Mouse (Mus musculus): ENCODE results near the gene Gm20388. TPM values are rescaled to one million over a fixed set of nuclear protein-coding genes. Genes with fewer than 3 reads are reported as not detected.

Gm20388 gene
- polyA plus RNA-seq, 1 experiment from 2014 or later, result 2.5 TPM

- Histone ChIP-seq H3K4me3 (0 out of 2 replicates have a peak overlapping the region, but pooled peaks have one; percentile 11), H3K36me3 (no peaks in the 10 kb centered on the region), H3K27ac (no peak overlapping the region), H3K9me3 (replicated peaks) (no peaks in the 10 kb centered on the region), H3K4me1 (peaks cover 58% of the 10 kb centered on the region), H3K27me3 (ENCODE audit: low read depth, poor library complexity, severe bottlenecking) (peaks cover 91% of the 10 kb centered on the region)
- DNase-seq (ENCODE audit: low spot score), result no peak
- 21% methylated on average over 19 of the region's 19 CpGs for WGBS
Measured at GRCm38 (mm10) chr8:122742471-122742870, 2831.8 kb downstream of the Gm20388 start.

DNA sequence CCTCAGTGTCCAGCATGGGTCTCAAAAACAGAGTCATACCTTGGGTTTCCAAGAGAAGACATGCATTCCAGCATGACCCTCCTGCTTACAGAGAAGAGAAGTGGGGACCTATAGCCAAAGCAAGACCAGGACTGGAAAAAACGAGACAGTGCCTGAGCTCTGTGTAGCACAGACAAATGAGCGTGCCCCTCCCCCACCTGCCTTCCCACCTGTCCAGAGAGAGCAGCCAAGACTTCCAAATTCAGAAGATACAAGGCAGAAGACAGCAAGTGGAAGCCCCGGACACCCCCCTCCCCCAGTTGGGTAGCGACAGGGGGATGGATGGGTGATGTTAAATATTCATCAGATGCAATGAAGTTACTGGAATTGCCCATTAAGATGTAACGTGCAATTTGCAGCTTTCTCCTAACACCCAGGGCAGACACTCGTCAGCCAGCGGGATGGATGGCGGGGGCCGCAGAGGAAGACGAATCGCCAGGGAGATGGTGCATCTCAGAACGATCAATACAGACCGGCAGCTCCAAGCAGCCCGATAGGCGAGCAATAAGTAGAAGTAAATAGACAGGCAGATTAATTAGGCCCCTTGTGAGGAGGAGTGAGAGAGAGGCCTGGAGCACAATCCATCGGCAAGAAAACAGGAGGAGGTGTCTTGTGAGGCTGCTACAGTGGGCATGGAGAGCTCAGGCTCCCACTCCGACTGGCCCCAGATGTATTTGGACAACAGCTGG lies 2834.5 kb downstream of the Gm20388 start:
- Histone ChIP-seq H3K27me3 (ENCODE audit: low read depth, poor library complexity, severe bottlenecking) (peaks cover 98% of the 10 kb centered on the region), H3K27ac (peak overlapping the region; percentile 72), H3K4me3 (peak overlapping the region; percentile 35), H3K9me3 (replicated peaks) (no peaks in the 10 kb centered on the region), H3K36me3 (no peaks in the 10 kb centered on the region), H3K4me1 (peaks cover 49% of the 10 kb centered on the region)
- WGBS, result 24% methylated on average over 17 of the region's 17 CpGs
- DNase-seq (ENCODE audit: low spot score), result no peak

GRCm38 (mm10) chr8:122745750-122746275 lies 2835.2 kb downstream of the Gm20388 start:
- 3% methylated on average over 16 of the region's 16 CpGs for WGBS
- Histone ChIP-seq H3K27ac (peak overlapping the region; percentile 72), H3K4me1 (peaks cover 49% of the 10 kb centered on the region), H3K36me3 (no peaks in the 10 kb centered on the region), H3K27me3 (ENCODE audit: low read depth, poor library complexity, severe bottlenecking) (peaks cover 95% of the 10 kb centered on the region), H3K4me3 (peak overlapping the region; percentile 35), H3K9me3 (replicated peaks) (no peaks in the 10 kb centered on the region)
- DNase-seq (ENCODE audit: low spot score), result peak; percentile 56

DNA sequence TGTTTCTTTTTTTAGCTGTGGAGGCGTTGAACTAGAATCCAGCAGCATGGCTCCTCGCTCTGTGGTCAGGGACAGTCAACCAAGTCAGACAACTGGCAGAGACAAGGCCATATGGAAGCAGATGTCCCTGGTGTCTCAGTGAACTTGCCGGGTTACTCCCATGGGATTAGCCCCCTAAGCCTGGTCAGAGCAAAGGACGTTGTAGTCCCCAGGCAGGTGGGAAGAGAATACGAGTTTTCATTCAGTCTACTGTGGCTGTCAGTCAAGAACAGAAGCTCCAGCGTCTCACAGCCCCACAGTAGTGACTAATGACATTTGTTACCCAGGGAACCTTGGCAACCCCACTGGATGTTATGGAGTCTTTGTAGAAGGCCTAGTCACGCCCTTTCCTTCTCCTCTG lies 2835.8 kb downstream of the Gm20388 start:
- H3K27ac ChIP-seq, result peak overlapping the region; percentile 72
- no peaks in the 10 kb centered on the region for H3K9me3 ChIP-seq (replicated peaks)
- no peaks in the 10 kb centered on the region for H3K36me3 ChIP-seq
- peaks cover 49% of the 10 kb centered on the region for H3K4me1 ChIP-seq
- DNase-seq (ENCODE audit: low spot score), result no peak
- peak overlapping the region; percentile 35; the same call in 1 of the 2 replicates for H3K4me3 ChIP-seq
- H3K27me3 ChIP-seq (ENCODE audit: low read depth, poor library complexity, severe bottlenecking), result peaks cover 95% of the 10 kb centered on the region
- 57% methylated on average over 7 of the region's 7 CpGs for WGBS

DNA sequence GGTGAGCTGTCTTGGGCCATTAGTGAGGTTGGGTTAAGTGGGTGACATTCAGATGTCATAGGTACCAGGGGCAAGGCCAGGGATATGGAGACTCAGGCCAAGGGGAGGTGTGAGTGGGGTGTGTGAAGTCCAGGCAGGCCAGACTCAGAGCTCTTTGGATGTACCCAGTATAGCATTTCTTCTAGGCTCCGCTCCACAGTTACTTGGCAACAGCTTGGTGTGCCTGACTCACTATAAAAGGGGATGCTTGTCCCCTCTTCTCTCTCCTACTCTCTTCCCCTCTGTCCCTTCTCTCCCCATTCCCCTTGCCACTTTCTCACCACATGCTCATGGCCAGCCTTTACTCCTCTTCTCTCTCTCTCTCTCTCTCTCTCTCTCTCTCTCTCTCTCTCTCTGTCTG lies 2837.2 kb downstream of the Gm20388 start:
- Histone ChIP-seq H3K36me3 (no peaks in the 10 kb centered on the region), H3K27ac (no peak overlapping the region), H3K4me1 (peaks cover 37% of the 10 kb centered on the region), H3K9me3 (replicated peaks) (no peaks in the 10 kb centered on the region), H3K4me3 (no peak overlapping the region), H3K27me3 (ENCODE audit: low read depth, poor library complexity, severe bottlenecking) (peaks cover 89% of the 10 kb centered on the region)
- WGBS, result 100% methylated on average over 1 of the region's 1 CpGs
- DNase-seq (ENCODE audit: low spot score), result no peak

DNA sequence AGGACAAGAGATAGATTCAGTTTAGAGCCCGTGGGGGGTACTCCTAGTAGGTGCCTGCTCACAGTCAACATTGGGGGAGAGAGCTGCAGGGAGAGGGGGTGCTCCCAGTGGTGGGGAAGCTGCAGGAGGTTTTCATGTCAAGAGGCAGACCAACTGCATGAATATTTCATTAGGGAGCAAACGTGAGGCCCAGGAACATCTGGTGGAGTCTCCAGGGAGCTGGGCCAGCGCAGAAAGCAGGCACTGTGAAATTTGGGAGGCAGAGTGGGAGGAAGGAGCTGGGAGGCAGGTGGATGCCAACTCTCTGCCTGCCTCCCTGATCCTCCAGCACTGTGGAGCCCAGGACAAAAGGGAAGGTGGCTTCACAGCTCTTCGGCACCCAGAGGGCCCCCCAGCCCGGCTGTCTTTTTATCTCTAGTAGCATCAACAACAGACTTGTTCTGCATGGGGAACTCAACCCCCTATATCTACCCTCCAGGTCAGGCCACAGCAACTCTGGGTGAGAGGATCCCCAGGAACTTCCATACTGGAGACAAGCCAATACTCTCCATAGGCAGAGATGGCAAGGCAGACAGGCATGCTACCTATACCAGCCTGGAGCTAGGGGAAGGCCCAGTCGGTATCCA lies 2838.8 kb downstream of the Gm20388 start:
- Histone ChIP-seq H3K4me3 (no peak overlapping the region), H3K4me1 (peaks cover 35% of the 10 kb centered on the region), H3K27me3 (ENCODE audit: low read depth, poor library complexity, severe bottlenecking) (peaks cover 81% of the 10 kb centered on the region), H3K27ac (no peak overlapping the region), H3K9me3 (replicated peaks) (no peaks in the 10 kb centered on the region), H3K36me3 (no peaks in the 10 kb centered on the region)
- DNase-seq (ENCODE audit: low spot score), result no peak
- 58% methylated on average over 6 of the region's 6 CpGs for WGBS

DNA sequence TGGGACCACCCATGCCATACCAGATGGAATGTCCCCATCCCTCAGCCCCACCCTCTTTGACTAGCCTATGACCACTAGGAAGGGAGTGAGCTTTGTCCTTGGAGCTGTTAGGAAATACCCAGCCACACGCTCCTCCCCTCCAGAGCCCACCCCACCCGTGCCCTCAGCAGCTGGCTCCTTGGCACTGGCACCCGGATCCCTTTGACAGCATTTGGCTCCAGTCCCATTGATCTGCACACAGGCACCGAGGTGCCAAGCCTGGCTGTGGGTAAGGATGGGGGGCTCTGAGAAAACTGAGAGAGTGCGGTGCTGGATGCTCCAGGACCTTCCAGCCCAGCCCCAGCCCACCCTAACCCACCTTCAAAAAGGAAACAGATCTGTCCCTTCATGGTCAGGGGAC lies 2840.7 kb downstream of the Gm20388 start:
- H3K4me3 ChIP-seq, result no peak overlapping the region
- H3K36me3 ChIP-seq, result no peaks in the 10 kb centered on the region
- H3K27me3 ChIP-seq (ENCODE audit: low read depth, poor library complexity, severe bottlenecking), result peaks cover 67% of the 10 kb centered on the region
- no peaks in the 10 kb centered on the region for H3K9me3 ChIP-seq (replicated peaks)
- WGBS, result 79% methylated on average over 5 of the region's 5 CpGs
- peaks cover 16% of the 10 kb centered on the region for H3K4me1 ChIP-seq
- no peak for DNase-seq (ENCODE audit: low spot score)
- H3K27ac ChIP-seq, result no peak overlapping the region

DNA sequence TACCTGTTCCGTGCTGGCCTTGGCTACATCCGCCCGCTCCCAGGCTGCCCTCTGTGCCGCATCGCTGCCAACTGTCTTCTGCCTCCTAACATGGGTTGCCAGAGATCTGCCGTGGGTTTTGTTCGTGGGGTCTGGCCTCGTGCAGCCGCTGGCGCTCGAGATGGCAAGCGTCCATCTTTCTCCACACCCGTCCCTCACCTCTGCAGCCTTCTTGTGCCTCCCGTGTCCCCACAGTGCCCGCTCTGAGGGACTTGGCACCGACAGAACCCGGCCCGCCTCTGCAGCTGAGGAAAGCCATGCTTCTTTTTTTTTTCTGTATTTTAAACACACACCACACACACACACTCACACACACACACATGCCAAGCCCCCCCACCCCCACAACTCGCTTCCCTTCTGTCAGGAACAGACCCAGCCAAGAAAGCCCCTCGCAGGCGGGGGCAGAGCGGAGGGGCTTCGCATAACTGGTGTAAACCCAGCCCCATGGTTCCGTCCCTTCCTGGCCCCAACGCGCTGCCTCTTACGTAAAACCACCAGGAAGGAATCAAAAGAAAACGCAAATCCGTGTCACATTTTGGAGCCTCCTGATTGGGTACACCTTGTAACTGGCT lies 2841.6 kb downstream of the Gm20388 start:
- WGBS, result 87% methylated on average over 29 of the region's 29 CpGs

GRCm38 (mm10) chr8:122758597-122758996 lies 2848.0 kb downstream of the Gm20388 start:
- Histone ChIP-seq H3K27ac (no peak overlapping the region), H3K27me3 (ENCODE audit: low read depth, poor library complexity, severe bottlenecking) (peaks cover 27% of the 10 kb centered on the region), H3K4me3 (no peak overlapping the region), H3K36me3 (no peaks in the 10 kb centered on the region), H3K4me1 (0 out of 2 replicates have a peak, but pooled peaks cover 5% of the 10 kb centered on the region), H3K9me3 (replicated peaks) (no peaks in the 10 kb centered on the region)
- no peak for DNase-seq (ENCODE audit: low spot score)

More for the DNA sequence above, 2841.6 kb downstream of the Gm20388 start:
- Histone ChIP-seq H3K27me3 (ENCODE audit: low read depth, poor library complexity, severe bottlenecking) (peaks cover 60% of the 10 kb centered on the region), H3K27ac (no peak overlapping the region), H3K4me1 (peaks cover 8% of the 10 kb centered on the region; the same call in 1 of the 2 replicates), H3K9me3 (replicated peaks) (no peaks in the 10 kb centered on the region), H3K36me3 (no peaks in the 10 kb centered on the region), H3K4me3 (no peak overlapping the region)
- no peak for DNase-seq (ENCODE audit: low spot score)

- H3K27ac ChIP-seq, result no peak overlapping the region
- H3K9me3 ChIP-seq (replicated peaks), result no peaks in the 10 kb centered on the region
- no peak for DNase-seq (ENCODE audit: low spot score)
- H3K4me3 ChIP-seq, result no peak overlapping the region
- H3K27me3 ChIP-seq (ENCODE audit: low read depth, poor library complexity, severe bottlenecking), result peaks cover 22% of the 10 kb centered on the region
- 0 out of 2 replicates have a peak, but pooled peaks cover 5% of the 10 kb centered on the region for H3K4me1 ChIP-seq
- H3K36me3 ChIP-seq, result no peaks in the 10 kb centered on the region
- WGBS, result 85% methylated on average over 7 of the region's 7 CpGs
Measured at GRCm38 (mm10) chr8:122760116-122760515, 2849.5 kb downstream of the Gm20388 start.

GRCm38 (mm10) chr8:122761109-122761508 lies 2850.5 kb downstream of the Gm20388 start:
- Histone ChIP-seq H3K36me3 (no peaks in the 10 kb centered on the region), H3K27me3 (ENCODE audit: low read depth, poor library complexity, severe bottlenecking) (peaks cover 18% of the 10 kb centered on the region), H3K27ac (no peak overlapping the region), H3K4me3 (no peak overlapping the region), H3K4me1 (0 out of 2 replicates have a peak, but pooled peaks cover 5% of the 10 kb centered on the region), H3K9me3 (replicated peaks) (no peaks in the 10 kb centered on the region)
- DNase-seq (ENCODE audit: low spot score), result no peak
- WGBS, result 77% methylated on average over 6 of the region's 6 CpGs

DNA sequence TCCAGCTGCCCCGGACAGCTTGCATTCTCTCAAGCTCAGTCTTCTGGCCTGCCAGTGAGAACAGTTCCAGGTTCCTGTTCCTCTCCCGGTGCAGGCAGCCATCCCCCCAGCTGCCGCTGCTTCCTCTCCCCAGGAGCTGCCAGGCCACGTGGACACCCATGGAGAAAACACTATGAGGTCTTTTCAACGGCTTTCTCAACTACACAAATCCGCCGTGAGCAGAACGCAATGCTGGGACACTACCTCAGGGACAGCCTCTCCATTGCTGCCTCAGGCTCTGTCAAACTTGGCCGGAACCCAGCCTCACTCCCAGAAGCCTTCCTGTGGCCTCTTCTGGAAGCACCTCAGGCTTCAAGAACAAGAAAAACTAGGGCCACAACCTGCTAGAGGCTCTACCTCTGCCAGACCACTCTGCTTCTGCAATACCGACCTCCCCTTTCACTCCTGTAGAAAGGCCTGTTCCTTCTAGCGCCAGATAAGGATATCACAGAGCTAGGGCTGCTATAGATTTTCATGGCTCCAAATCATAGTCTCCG lies 2852.2 kb downstream of the Gm20388 start:
- Histone ChIP-seq H3K36me3 (no peaks in the 10 kb centered on the region), H3K4me3 (no peak overlapping the region), H3K4me1 (peaks cover 13% of the 10 kb centered on the region; the same call in 1 of the 2 replicates), H3K9me3 (replicated peaks) (no peaks in the 10 kb centered on the region), H3K27ac (no peak overlapping the region), H3K27me3 (ENCODE audit: low read depth, poor library complexity, severe bottlenecking) (peaks cover 18% of the 10 kb centered on the region)
- WGBS, result 69% methylated on average over 12 of the region's 12 CpGs
- DNase-seq (ENCODE audit: low spot score), result no peak
